Mouse (Mus musculus) CH12.LX (cell line): ENCODE results near the gene Vps29. TPM values are rescaled to one million over a fixed set of nuclear protein-coding genes. Genes with fewer than 3 reads are reported as not detected.

Experiments used
- DNase-seq: peaks from one replicate; pipeline ENCODE4 v3.0.0-alpha.2; 2013; ENCODE audit errors: extremely low read depth
- H3K27ac ChIP-seq: 2 replicates; pipeline ENCODE4 v1.5.1; 2012; ENCODE audit warnings: low read depth, mild to moderate bottlenecking, control low read depth, moderate library complexity; ENCODE audit not compliant: insufficient read depth
- H3K27me3 ChIP-seq: replicated peaks from 2 replicates; pipeline ENCODE3; 2012; ENCODE audit warnings: inconsistent platforms
- H3K36me3 ChIP-seq, 2 experiments: replicated peaks in 1 of 2; 2 replicates each; pipeline versions ENCODE3 to v1.6.1; 2012; ENCODE audit warnings: inconsistent platforms in 1 of 2, low read length in 1 of 2, mild to moderate bottlenecking in 1 of 2, mixed read lengths in 1 of 2, moderate library complexity in 1 of 2; ENCODE audit not compliant: control insufficient read depth in 1 of 2, insufficient read depth in 1 of 2
- H3K4me1 ChIP-seq, 2 experiments: 2 replicates each; pipeline ENCODE4 v1.6.1; 2012; ENCODE audit warnings: inconsistent platforms in 1 of 2, moderate library complexity in 1 of 2; ENCODE audit not compliant: insufficient read depth in 2 of 2, control insufficient read depth in 1 of 2
- H3K4me2 ChIP-seq: 2 replicates; pipeline ENCODE4 v1.6.1; 2012; ENCODE audit warnings: low read depth, mild to moderate bottlenecking, control low read depth; ENCODE audit not compliant: poor library complexity, insufficient read depth, severe bottlenecking
- H3K4me3 ChIP-seq, 3 experiments: fragments of 150-350 bp in 1 of 3; sonication (generic) in 1 of 3; replicated peaks in 1 of 3; 2 replicates each; pipeline versions ENCODE3 to v1.5.1; 2011 to 2012; ENCODE audit warnings: low read depth in 2 of 3, low read length in 2 of 3, mild to moderate bottlenecking in 2 of 3, moderate library complexity in 2 of 3, control low read depth in 1 of 3, improper control_type of control experiment in 1 of 3, inconsistent platforms in 1 of 3, mixed read lengths in 1 of 3; ENCODE audit not compliant: poor library complexity in 1 of 3
- H3K79me2 ChIP-seq: replicated peaks from 2 replicates; pipeline ENCODE4 v1.6.1; 2012; ENCODE audit warnings: mild to moderate bottlenecking, moderate library complexity; ENCODE audit not compliant: control insufficient read depth, poor library complexity, insufficient read depth, severe bottlenecking; ENCODE audit errors: extremely low read depth
- H3K9ac ChIP-seq: 2 replicates; pipeline ENCODE4 v1.6.1; 2012; ENCODE audit warnings: low read depth, mild to moderate bottlenecking, control low read depth, moderate library complexity; ENCODE audit not compliant: insufficient read depth
- H3K9me3 ChIP-seq: replicated peaks from 2 replicates; pipeline ENCODE3; 2012; ENCODE audit warnings: low read length, inconsistent platforms, mixed read lengths
- BHLHE40 ChIP-seq: IDR thresholded peaks from 2 replicates; pipeline ENCODE4 v1.6.1; 2011; ENCODE audit warnings: mild to moderate bottlenecking, low read depth, low read length, improper control_type of control experiment
- CHD1 ChIP-seq: IDR thresholded peaks from 2 replicates; pipeline ENCODE4 v1.6.1; 2012; ENCODE audit warnings: low read depth, low read length, improper control_type of control experiment, inconsistent platforms
- CHD2 ChIP-seq: IDR thresholded peaks from 2 replicates; pipeline ENCODE4 v1.6.1; 2011; ENCODE audit warnings: low read length, improper control_type of control experiment
- CTCF ChIP-seq, 2 experiments: IDR thresholded peaks in 1 of 2; conservative IDR thresholded peaks in 1 of 2; 2 replicates each; pipeline ENCODE4 v1.5.1; 2011 to 2012; ENCODE audit warnings: low read depth in 2 of 2, low read length in 2 of 2, improper control_type of control experiment in 1 of 2, inconsistent platforms in 1 of 2, mild to moderate bottlenecking in 1 of 2, moderate library complexity in 1 of 2
- E2F4 ChIP-seq: IDR thresholded peaks from 2 replicates; pipeline ENCODE4 v1.6.1; 2011; ENCODE audit warnings: low read depth, low read length, improper control_type of control experiment; ENCODE audit not compliant: insufficient replicate concordance
- ELF1 ChIP-seq: IDR thresholded peaks from 2 replicates; pipeline ENCODE4 v1.6.1; 2014; ENCODE audit warnings: low read depth, mild to moderate bottlenecking, inconsistent platforms, low read length, improper control_type of control experiment
- EP300 ChIP-seq: IDR thresholded peaks from 2 replicates; pipeline ENCODE4 v1.6.1; 2011; ENCODE audit warnings: low read length, improper control_type of control experiment
- ETS1 ChIP-seq: conservative IDR thresholded peaks from 2 replicates; pipeline ENCODE4 v1.6.1; 2012; ENCODE audit warnings: low read depth, mild to moderate bottlenecking, inconsistent platforms, low read length, improper control_type of control experiment, moderate library complexity
- GABPA ChIP-seq: IDR thresholded peaks from 2 replicates; pipeline ENCODE4 v1.6.1; 2012; ENCODE audit warnings: low read depth, low read length, improper control_type of control experiment, inconsistent platforms; ENCODE audit not compliant: insufficient replicate concordance
- HCFC1 ChIP-seq: IDR thresholded peaks from 2 replicates; pipeline ENCODE4 v1.6.1; 2012; ENCODE audit warnings: low read depth, mild to moderate bottlenecking, inconsistent platforms, low read length, improper control_type of control experiment
- IRF4 ChIP-seq: IDR thresholded peaks from 2 replicates; pipeline ENCODE4 v1.6.1; 2014; ENCODE audit warnings: low read depth, mild to moderate bottlenecking, inconsistent platforms, low read length, improper control_type of control experiment
- JUN ChIP-seq: IDR thresholded peaks from 2 replicates; pipeline ENCODE4 v1.6.1; 2011; ENCODE audit warnings: low read depth, mild to moderate bottlenecking, low read length, improper control_type of control experiment, moderate library complexity; ENCODE audit not compliant: insufficient read depth
- JUND ChIP-seq: conservative IDR thresholded peaks from 2 replicates; pipeline ENCODE4 v1.6.1; 2011; ENCODE audit warnings: low read depth, low read length, improper control_type of control experiment
- KAT2A ChIP-seq: IDR thresholded peaks from 2 replicates; pipeline ENCODE4 v1.6.1; 2012; ENCODE audit warnings: low read length, improper control_type of control experiment, inconsistent platforms; ENCODE audit not compliant: insufficient replicate concordance
- MAFK ChIP-seq: IDR thresholded peaks from 2 replicates; pipeline ENCODE4 v1.6.1; 2011; ENCODE audit warnings: low read length, improper control_type of control experiment; ENCODE audit not compliant: insufficient replicate concordance
- MAX ChIP-seq: IDR thresholded peaks from 2 replicates; pipeline ENCODE4 v1.6.1; 2011; ENCODE audit warnings: low read length, improper control_type of control experiment
- MAZ ChIP-seq: IDR thresholded peaks from 2 replicates; pipeline ENCODE4 v1.6.1; 2012; ENCODE audit warnings: low read depth, mild to moderate bottlenecking, inconsistent platforms, low read length, improper control_type of control experiment, moderate library complexity
- MEF2A ChIP-seq: IDR thresholded peaks from 2 replicates; pipeline ENCODE4 v1.6.1; 2014; ENCODE audit warnings: low read depth, mild to moderate bottlenecking, inconsistent platforms, low read length, improper control_type of control experiment, borderline replicate concordance
- MXI1 ChIP-seq: IDR thresholded peaks from 2 replicates; pipeline ENCODE4 v1.6.1; 2011; ENCODE audit warnings: mild to moderate bottlenecking, low read depth, low read length, improper control_type of control experiment
- MYC ChIP-seq: IDR thresholded peaks from 2 replicates; pipeline ENCODE4 v1.6.1; 2011; ENCODE audit warnings: low read depth, mild to moderate bottlenecking, improper control_type of control experiment, low read length
- NELFE ChIP-seq: IDR thresholded peaks from 2 replicates; pipeline ENCODE4 v1.6.1; 2011; ENCODE audit warnings: low read depth, low read length, improper control_type of control experiment
- NRF1 ChIP-seq: IDR thresholded peaks from 2 replicates; pipeline ENCODE4 v1.6.1; 2014; ENCODE audit warnings: low read depth, mild to moderate bottlenecking, inconsistent platforms, low read length, improper control_type of control experiment, moderate library complexity
- PAX5 ChIP-seq: IDR thresholded peaks from 2 replicates; pipeline ENCODE4 v1.6.1; 2012; ENCODE audit warnings: low read length, inconsistent platforms, mixed read lengths
- POLR2A ChIP-seq: IDR thresholded peaks from 2 replicates; pipeline ENCODE4 v1.6.1; 2011; ENCODE audit warnings: low read depth, mild to moderate bottlenecking, improper control_type of control experiment, low read length
- POLR2AphosphoS2 ChIP-seq: IDR thresholded peaks from 2 replicates; pipeline ENCODE4 v1.6.1; 2011; ENCODE audit warnings: low read depth, low read length, improper control_type of control experiment
- RAD21 ChIP-seq: IDR thresholded peaks from 2 replicates; pipeline ENCODE4 v1.6.1; 2011; ENCODE audit warnings: low read depth, mild to moderate bottlenecking, low read length, improper control_type of control experiment, moderate library complexity
- RCOR1 ChIP-seq: conservative IDR thresholded peaks from 2 replicates; pipeline ENCODE4 v1.6.1; 2012; ENCODE audit warnings: low read depth, mild to moderate bottlenecking, inconsistent platforms, low read length, improper control_type of control experiment
- SIN3A ChIP-seq: IDR thresholded peaks from 2 replicates; pipeline ENCODE4 v1.6.1; 2012; ENCODE audit warnings: low read length, improper control_type of control experiment, inconsistent platforms
- SMC3 ChIP-seq: IDR thresholded peaks from 2 replicates; pipeline ENCODE4 v1.6.1; 2011; ENCODE audit warnings: low read depth, low read length, improper control_type of control experiment
- TBP ChIP-seq: conservative IDR thresholded peaks from 2 replicates; pipeline ENCODE4 v1.6.1; 2011; ENCODE audit warnings: low read depth, low read length, improper control_type of control experiment
- TCF12 ChIP-seq: IDR thresholded peaks from 2 replicates; pipeline ENCODE4 v1.6.1; 2014; ENCODE audit warnings: low read depth, mild to moderate bottlenecking, inconsistent platforms, low read length, improper control_type of control experiment
- UBTF ChIP-seq: IDR thresholded peaks from 2 replicates; pipeline ENCODE4 v1.6.1; 2012; ENCODE audit warnings: low read depth, mild to moderate bottlenecking, inconsistent platforms, low read length, improper control_type of control experiment, moderate library complexity
- USF1 ChIP-seq: IDR thresholded peaks from 2 replicates; pipeline ENCODE4 v1.6.1; 2014; ENCODE audit warnings: low read depth, mild to moderate bottlenecking, inconsistent platforms, low read length, improper control_type of control experiment
- USF2 ChIP-seq: conservative IDR thresholded peaks from 2 replicates; pipeline ENCODE4 v1.6.1; 2011; ENCODE audit warnings: low read depth, low read length, improper control_type of control experiment
- ZC3H11A ChIP-seq: IDR thresholded peaks from 2 replicates; pipeline ENCODE4 v1.6.1; 2012; ENCODE audit warnings: low read depth, mild to moderate bottlenecking, inconsistent platforms, low read length, improper control_type of control experiment
- ZKSCAN1 ChIP-seq: IDR thresholded peaks from 2 replicates; pipeline ENCODE4 v1.6.1; 2012; ENCODE audit warnings: low read depth, inconsistent platforms, low read length, improper control_type of control experiment, borderline replicate concordance
- ZMIZ1 ChIP-seq: IDR thresholded peaks from 2 replicates; pipeline ENCODE4 v1.6.1; 2012; ENCODE audit warnings: low read depth, mild to moderate bottlenecking, inconsistent platforms, low read length, improper control_type of control experiment
- ZNF384 ChIP-seq: IDR thresholded peaks from 2 replicates; pipeline ENCODE4 v1.6.1; 2012; ENCODE audit warnings: low read depth, low read length, improper control_type of control experiment, inconsistent platforms
- dilution Hi-C: fragments of 300-500 bp; cut with MboI; formaldehyde crosslinking; loops from 2 replicates; pipeline ENCODE4 v1.14.3; 2020; ENCODE audit warnings: low sequenced_read_pairs; ENCODE audit not compliant: extremely low pct_unique_long_range_greater_than_20kb, extremely low pct_ligation_motif_present
- in situ Hi-C: fragments of 300-500 bp; cut with MboI; formaldehyde crosslinking; loops from 3 replicates; pipeline ENCODE4 v1.14.3; 2019; ENCODE audit warnings: low sequenced_read_pairs, low pct_ligation_motif_present, low pct_unique_long_range_greater_than_20kb, mixed read lengths
- polyA plus RNA-seq: library from polyadenylated mRNA; unstranded; fragments of >175 nt; gene quantifications from 2 replicates; pipeline ENCODE4 v1.2.1, GENCODE M21; 2012; ENCODE audit warnings: low read depth; ENCODE audit not compliant: insufficient read length
- total RNA-seq, 2 experiments: library from RNA; depleted of rRNA; stranded (reverse); fragments of 300-350 nt in 1 of 2; fragments of >200 nt in 1 of 2; gene quantifications; 2 replicates each; pipeline ENCODE4 v1.2.3; 2012 to 2014

The Vps29 gene
- 82.2 and 94.9 TPM in 2 replicates for total RNA-seq (2012; rRNA removed)
- total RNA-seq (2014; rRNA removed), result 145 and 153 TPM in 2 replicates
- polyA plus RNA-seq, result 94.4 and 95.0 TPM in 2 replicates

- Histone ChIP-seq H3K9me3 (no peaks in the 10 kb centered on the region), H3K79me2 (peaks cover 8% of the 10 kb centered on the region), H3K9ac (peak within 1 kb of the TSS; percentile 70), H3K27me3 (no peaks in the 10 kb centered on the region), H3K4me3 (peak within 1 kb of the TSS; percentile 76 to 98 (median 94)), H3K27ac (peak within 1 kb of the TSS; percentile 32; the same call in 1 of the 2 replicates), H3K4me1 (peaks cover 3 to 26% of the 10 kb centered on the region in 2 experiments), H3K4me2 (peak within 1 kb of the TSS; percentile 72), H3K36me3 (peaks cover 1 to 27% of the 10 kb centered on the region in 2 experiments)
- in situ Hi-C loops, result no loop called here
- peak; percentile 99 for DNase-seq
- dilution Hi-C loops, result no loop called here
- TF ChIP-seq POLR2AphosphoS2 (peak; percentile 72; the same call in 1 of the 2 replicates), ZNF384 (peak; percentile 100), CHD1 (no peak), IRF4 (peak; percentile 10; the same call in 1 of the 2 replicates), POLR2A (peak; percentile 93), ETS1 (0 out of 2 replicates have a peak, but pooled peaks have one; percentile 16), MAX (peak; percentile 92), TBP (0 out of 2 replicates have a peak, but pooled peaks have one; percentile 45), JUND (no peak), TCF12 (peak; percentile 87), EP300 (no peak), MEF2A (peak; percentile 72), CTCF (conservative IDR thresholded peaks at IDR 0.05 in 1 of 2, IDR thresholded peaks at IDR 0.05 in 1 of 2; ENCODE audit: low read depth in 2 of 2, low read length in 2 of 2) (no peak), MAFK (peak; percentile 72; the same call in 1 of the 2 replicates), NELFE (peak; percentile 78; the same call in 1 of the 2 replicates), MAZ (peak; percentile 99), KAT2A (peak; percentile 71; the same call in 1 of the 2 replicates), ZC3H11A (no peak), E2F4 (peak; percentile 77; the same call in 1 of the 2 replicates), CHD2 (peak; percentile 40; the same call in 1 of the 2 replicates), ZMIZ1 (peak; percentile 66; the same call in 1 of the 2 replicates), GABPA (no peak), RAD21 (no peak), USF1 (no peak), USF2 (no peak), PAX5 (no peak), UBTF (no peak; the same call in none of the 2 replicates), SMC3 (no peak), ZKSCAN1 (no peak), BHLHE40 (no peak), JUN (no peak), SIN3A (peak; percentile 95), NRF1 (peak; percentile 85), HCFC1 (peak; percentile 90), MXI1 (peak; percentile 84), RCOR1 (no peak), ELF1 (peak; percentile 90), MYC (peak; percentile 80)
These were observed at the start of gene Vps29, which contains the start of gene Rad9b for GRCm38 (mm10) chr5:122353807-122354491. Vps29 (plus strand) TSS chr5:122354369. Rad9b (minus strand) TSS chr5:122354233.
